Mouse (Mus musculus) heart, postnatal 0 days (tissue): Measurements from ENCODE around the gene Triml1.

ENCODE experiments used
- CTCF ChIP-seq: IDR thresholded peaks from 2 replicates; pipeline ENCODE4 v1.5.1; 2016; ENCODE audit warnings: antibody characterized with exemption, control low read depth, low read depth
- EP300 ChIP-seq: IDR thresholded peaks from 2 replicates; pipeline ENCODE4 v1.6.1; 2016; ENCODE audit warnings: antibody characterized with exemption, low read depth

DNA sequence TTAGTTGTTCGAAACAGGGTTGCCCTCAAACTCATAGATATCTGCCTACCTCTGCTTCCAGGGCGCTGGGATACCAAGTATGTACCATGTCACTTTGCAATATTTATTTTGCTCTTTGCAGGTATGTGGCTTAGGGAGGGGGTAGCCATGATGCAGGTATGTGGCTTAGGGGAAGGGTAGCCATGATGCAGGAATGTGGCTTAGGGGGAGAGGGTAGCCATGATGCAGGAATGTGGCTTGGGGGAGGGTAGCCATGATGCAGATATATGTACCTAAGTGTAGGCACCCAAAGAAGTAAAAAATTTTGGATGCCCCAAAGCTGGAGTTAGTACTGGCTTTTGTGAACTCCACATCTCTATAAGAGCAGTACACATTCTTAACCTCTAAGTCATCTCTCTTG, 41.0 kb upstream of the Triml1 start:
- no peak for TF ChIP-seq CTCF
- TF ChIP-seq EP300, result no peak
